Mouse (Mus musculus) MEL (cell line): Measurements from ENCODE around the gene Gm49387.

Experiments
- CTCF ChIP-seq, 3 experiments: IDR thresholded peaks in 2 of 3; conservative IDR thresholded peaks in 1 of 3; 2 replicates each; pipeline ENCODE4 v1.5.1; 2011 to 2012; ENCODE audit warnings: low read length in 3 of 3, low read depth in 2 of 3, mild to moderate bottlenecking in 2 of 3, improper control_type of control experiment in 1 of 3, inconsistent platforms in 1 of 3, mixed read lengths in 1 of 3, moderate library complexity in 1 of 3; ENCODE audit not compliant: control insufficient read depth in 1 of 3, insufficient read depth in 1 of 3, poor library complexity in 1 of 3, severe bottlenecking in 1 of 3
- HCFC1 ChIP-seq: IDR thresholded peaks from 2 replicates; pipeline ENCODE4 v1.6.1; 2012; ENCODE audit warnings: low read depth, mild to moderate bottlenecking, inconsistent platforms, low read length, improper control_type of control experiment, moderate library complexity
- POLR2A ChIP-seq, 2 experiments: IDR thresholded peaks; 2 replicates each; pipeline ENCODE4 v1.6.1; 2011 to 2012; ENCODE audit warnings: low read length in 2 of 2, mild to moderate bottlenecking in 2 of 2, control low read depth in 1 of 2, improper control_type of control experiment in 1 of 2, low read depth in 1 of 2, moderate library complexity in 1 of 2; ENCODE audit not compliant: control insufficient read depth in 1 of 2, insufficient read depth in 1 of 2, poor library complexity in 1 of 2
- POLR2AphosphoS5 ChIP-seq: IDR thresholded peaks from 2 replicates; pipeline ENCODE4 v1.6.1; 2012; ENCODE audit warnings: low read depth, borderline replicate concordance, mild to moderate bottlenecking, inconsistent platforms, low read length, moderate library complexity, mixed read lengths
- TCF12 ChIP-seq: IDR thresholded peaks from 2 replicates; pipeline ENCODE4 v1.6.1; 2014; ENCODE audit warnings: low read depth, mild to moderate bottlenecking, inconsistent platforms, low read length, improper control_type of control experiment, moderate library complexity
- UBTF ChIP-seq: IDR thresholded peaks from 2 replicates; pipeline ENCODE4 v1.6.1; 2012; ENCODE audit warnings: low read depth, mild to moderate bottlenecking, inconsistent platforms, low read length, improper control_type of control experiment, moderate library complexity, borderline replicate concordance; ENCODE audit not compliant: insufficient read depth
- ZKSCAN1 ChIP-seq: IDR thresholded peaks from 2 replicates; pipeline ENCODE4 v1.6.1; 2012; ENCODE audit warnings: low read depth, mild to moderate bottlenecking, inconsistent platforms, low read length, improper control_type of control experiment, moderate library complexity

GRCm38 (mm10) chr14:31662555-31663211, 22.0 kb upstream of the Gm49387 start:
- TF ChIP-seq POLR2AphosphoS5 (no peak), TCF12 (no peak), CTCF (IDR thresholded peaks at IDR 0.05 in 2 of 3, conservative IDR thresholded peaks at IDR 0.05 in 1 of 3; ENCODE audit: control insufficient read depth in 1 of 3, insufficient read depth in 1 of 3, low read depth in 2 of 3, low read length in 3 of 3, poor library complexity in 1 of 3, severe bottlenecking in 1 of 3) (no peak), UBTF (no peak), HCFC1 (no peak), POLR2A (IDR thresholded peaks at IDR 0.05; ENCODE audit: control insufficient read depth in 1 of 2, insufficient read depth in 1 of 2, low read depth in 1 of 2, low read length in 2 of 2, poor library complexity in 1 of 2) (no peak), ZKSCAN1 (no peak)
